Mouse (Mus musculus): ENCODE measurements around the gene Olfr986.
"Not testable (repeated sequence)": the region's sequence is repeated elsewhere in the genome, so short reads cannot be mapped to it uniquely, and the experiment has no call there.

Olfr986 gene

DNA sequence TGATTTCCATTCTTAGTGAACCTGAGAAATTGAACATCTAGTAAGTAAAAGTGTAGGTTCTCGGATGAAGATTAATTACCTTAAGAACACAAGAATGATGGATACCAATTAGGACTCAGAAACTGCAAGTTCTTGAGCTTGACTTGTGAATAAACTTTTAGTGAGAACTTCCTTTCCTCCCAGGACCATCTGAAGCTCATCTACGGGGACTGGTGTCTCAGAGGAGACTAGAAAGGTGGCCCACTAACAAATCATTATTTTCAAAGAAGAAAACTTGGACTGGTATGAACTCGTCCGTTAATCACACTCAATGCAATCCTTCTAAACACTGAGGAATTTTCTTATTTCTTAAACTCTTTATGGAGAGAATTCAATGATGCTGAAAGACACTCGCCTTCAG is at the start of gene Olfr986:
Gene Olfr986 (plus strand): TSS at position 301 of the 400 bp plus-strand sequence.
- in situ Hi-C loops (cut with MboI; ENCODE audit: unreplicated experiment in 2 of 2) = no loop called here

DNA sequence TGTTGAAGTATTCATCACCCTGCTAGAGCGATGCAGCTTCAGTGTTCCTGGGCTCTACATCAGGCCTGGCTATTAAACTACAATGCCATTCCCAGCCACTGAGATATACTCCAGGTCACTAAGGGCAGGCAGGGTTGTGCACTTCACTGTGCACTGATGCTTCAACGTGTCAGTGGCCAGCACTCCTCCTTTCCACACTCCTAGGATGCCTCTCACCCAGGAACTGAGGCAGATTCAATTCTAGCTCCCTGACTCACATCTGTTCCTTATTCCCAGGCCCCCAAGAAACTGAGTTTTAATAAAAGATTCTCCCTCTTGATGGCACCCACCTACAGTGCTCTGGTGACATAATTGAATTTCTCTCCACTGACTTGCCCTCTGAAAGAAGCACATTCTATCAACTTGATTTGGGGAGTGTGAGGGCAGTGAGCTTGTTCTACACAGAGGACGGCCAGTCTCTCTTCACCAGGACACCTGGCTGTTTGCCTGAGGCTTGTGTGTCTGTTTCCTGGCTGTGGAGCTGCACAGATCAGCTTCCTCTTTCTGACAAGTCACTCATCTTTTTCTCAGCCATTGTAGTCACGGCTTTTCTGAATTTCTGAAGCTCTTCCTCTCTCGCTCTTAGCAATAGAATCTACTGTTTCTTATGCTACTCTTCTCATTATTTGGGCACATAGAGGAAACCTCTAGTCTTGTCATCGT is 43.6 kb upstream of the Olfr986 start:
- in situ Hi-C loops (cut with MboI; ENCODE audit: unreplicated experiment in 2 of 2) = no loop called here

DNA sequence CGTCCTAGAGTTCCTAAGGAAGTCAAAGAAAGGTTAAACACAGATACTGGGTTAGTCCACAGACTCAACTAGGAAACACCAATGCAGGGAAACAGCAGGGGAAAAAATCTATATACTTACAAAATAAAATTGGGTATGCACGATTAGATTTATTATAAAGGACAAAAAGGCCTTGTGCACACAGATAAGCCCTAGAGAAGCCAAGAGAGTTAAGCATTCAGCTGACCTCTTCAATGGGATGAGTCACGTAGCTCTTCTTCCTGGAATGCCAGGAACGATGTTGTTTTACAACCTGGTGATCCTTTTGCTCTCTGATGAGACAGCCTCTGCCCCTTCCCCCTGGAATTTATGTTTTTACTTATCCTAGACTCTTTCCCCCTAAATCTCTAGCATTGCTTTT is 41.2 kb upstream of the Olfr986 start:
- in situ Hi-C loops (cut with MboI; ENCODE audit: unreplicated experiment in 2 of 2) = no loop called here

DNA sequence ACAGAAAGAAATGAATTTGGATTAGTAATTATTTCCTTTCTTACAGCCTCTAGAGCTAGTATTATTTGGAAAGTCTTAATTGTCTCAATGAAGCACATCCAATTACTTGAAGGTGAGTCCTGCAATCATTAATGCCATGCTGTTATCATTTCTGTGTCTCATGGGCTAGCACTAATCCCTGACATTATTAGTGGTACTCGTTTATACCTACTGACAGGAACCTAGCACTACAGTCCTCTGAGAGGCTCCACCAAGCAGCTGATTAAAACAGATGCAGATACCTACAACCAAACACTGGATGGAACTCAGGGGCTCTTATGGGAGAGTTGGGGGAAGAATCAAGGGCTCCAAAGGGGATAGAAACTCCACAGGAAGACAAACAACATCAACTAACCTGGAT is 39.2 kb upstream of the Olfr986 start:
- in situ Hi-C loops (cut with MboI; ENCODE audit: unreplicated experiment in 2 of 2) = no loop called here

DNA sequence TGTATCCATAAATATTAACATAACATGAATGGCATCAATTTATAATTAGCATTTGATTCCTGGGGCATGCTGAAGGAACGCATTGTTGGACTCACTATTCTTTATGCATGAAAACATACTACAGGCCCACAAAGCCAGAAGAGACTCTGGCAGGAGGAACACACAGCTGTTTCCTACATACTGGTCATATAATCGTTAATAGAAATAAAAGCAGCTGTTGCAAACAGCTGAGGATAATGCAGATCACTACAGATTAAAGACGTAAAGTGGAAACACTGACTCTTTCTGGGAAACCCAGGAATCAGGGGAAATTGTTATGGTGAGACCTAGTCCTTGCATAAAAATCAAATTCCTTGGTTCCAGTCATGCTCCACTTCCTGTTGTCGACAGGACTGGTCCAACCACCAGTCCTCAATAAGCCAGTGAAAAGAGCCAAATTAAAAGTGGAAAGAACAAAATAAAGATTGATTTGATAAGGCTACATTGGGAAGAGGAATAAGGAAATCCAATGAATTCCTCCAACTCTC is 25.5 kb upstream of the Olfr986 start:
- in situ Hi-C loops (cut with MboI; ENCODE audit: unreplicated experiment in 2 of 2) = no loop called here

DNA sequence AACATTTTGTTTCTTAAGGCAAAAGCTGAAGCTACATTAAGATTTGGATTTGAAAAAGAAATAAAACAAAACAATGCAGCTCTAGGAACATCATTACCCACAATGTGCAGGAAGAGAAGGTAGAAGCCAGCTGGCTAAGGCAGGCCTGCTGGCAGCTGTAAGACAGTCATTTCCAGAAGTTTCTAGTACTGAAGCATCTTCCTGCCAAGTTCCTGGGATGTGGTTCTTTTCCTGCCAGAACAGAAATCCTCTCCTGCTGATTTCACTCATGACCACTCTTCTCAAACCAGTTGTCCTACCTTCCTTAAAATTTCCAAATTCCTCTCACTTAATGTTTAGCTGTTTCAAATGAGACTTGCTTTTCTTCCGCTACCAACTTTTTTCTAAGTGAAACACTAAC is 14.3 kb upstream of the Olfr986 start:
- in situ Hi-C loops (cut with MboI; ENCODE audit: unreplicated experiment in 2 of 2) = no loop called here

DNA sequence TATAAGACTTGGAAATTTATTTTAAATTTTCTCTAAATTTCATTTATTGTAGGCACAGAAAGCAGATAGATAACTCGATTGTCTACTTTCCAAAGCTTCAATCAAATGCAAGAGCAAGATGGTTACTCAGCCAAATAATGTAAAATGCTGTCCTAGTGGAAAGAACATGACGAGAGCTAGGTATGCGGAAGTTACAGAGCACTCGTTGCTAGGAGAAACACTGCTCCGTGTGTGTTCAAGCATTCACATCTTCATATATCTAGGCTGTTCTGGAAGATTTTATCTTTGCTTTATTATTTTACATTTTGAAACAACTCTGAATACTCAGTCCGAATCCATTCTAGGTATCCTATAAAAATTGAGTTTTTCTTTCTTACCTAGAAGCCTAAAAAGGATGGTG is 3.7 kb upstream of the Olfr986 start:
- in situ Hi-C loops (cut with MboI; ENCODE audit: unreplicated experiment in 2 of 2) = no loop called here

DNA sequence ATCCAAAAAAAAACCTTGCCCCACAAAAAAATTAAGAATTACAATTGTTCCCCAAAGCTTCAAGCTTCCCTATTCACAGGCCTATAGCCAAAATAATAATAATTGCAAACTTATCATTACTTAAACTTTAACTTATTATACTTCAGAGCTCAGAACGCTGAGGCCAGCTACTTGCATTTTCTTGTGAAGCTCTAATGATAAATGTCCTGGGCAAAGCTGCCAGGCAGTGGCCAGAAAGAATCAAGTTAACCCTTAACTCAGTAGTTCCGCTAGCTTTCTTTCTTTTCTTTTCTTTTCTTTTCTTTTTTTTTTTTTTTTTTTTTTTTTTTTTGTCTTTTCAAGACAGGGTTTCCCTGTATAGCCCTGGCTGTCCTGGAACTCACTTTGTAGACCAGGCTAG is 4.4 kb downstream of the Olfr986 start:
- in situ Hi-C loops (cut with MboI; ENCODE audit: unreplicated experiment in 2 of 2) = not testable (repeated sequence)

DNA sequence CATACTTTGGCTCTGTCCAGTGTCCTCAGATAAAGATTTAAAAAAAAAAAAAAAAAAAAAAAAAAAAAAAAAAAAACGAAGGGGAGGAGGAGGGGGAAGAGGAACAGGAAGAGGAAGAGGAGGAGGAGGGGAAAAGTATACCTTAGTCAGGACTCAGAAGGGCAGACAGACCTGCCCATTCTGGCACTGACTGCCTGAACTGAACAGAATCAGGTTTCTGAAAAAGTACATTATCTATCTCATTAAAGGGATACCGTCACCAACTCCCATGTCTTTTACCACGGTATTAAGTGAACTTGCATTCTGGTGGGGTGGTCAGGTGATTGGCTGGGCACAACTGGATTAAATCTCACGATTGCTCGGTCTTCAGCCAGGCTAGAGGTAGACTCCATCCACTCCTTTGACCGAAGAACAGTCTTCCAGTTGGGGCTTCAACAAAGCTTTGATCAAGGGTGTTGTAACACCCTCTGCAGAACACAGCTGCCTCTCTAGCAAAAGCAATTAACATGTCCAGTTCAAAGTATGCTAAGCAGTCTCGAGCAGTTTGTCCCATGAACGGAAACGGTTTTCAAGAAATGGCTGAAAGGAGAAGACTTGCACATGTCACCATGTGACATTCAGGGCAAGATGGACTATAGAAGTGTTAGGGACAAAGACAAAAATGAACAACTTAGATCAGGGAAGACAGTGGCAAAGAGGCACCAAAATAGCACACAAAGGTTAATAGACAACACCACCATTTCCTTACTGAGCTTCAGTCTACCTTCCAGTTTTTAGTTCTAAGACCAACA is 10.6 kb downstream of the Olfr986 start:
- in situ Hi-C loops (cut with MboI; ENCODE audit: unreplicated experiment in 2 of 2) = loop anchor here (5.0 to 10.0 kb wide), 2 partner anchors 486 to 494 kb away; partner anchors contain the start of gene Olfr149 (in 1 of the 2)

DNA sequence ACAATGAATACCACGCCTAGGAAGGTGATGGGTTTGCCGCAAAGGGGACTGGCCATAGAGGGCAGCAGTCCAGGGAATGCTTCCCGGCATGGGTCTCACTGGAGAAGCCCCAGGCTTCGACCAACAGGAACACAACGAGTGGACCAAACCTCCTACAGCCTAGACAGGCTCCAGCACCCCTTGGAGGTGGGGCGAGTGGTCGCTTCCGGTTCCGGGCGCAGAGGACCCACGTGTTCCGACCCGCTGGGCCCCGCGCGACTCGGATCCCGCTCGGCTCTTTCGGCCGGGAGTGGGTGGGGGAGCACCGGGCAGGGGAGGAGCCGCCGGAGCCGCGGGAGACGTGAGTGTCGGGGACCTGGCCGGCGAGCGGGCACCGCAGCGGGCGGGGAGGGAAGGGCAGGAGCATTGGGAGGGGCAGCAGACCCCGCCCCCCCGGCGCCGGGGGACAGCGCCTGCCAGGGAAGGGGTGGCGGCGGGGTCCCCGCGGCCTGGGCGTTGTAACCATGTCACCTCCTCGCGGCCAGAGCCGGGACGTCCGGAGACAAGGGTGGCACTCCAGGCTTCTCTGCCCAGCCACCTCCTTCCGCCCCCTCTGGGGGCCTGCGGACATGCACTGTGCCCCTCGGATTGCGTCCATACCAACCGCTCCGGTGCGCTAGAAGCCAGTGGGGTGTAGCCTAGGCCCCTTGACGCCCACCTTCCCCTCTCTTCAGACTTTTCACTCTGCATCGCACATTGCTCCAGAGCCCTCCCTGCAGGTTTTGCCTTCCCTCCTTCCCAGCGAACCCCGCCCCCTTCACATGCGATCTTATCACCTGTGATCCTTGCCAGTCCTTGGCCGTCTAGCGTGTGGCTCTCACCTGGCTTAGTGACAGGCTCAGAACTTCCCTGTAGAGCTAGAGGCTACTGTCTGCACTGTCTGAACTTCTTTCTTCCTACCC is 11.6 kb downstream of the Olfr986 start, which contains the start of gene Zfp202:
Gene Zfp202 (plus strand): TSS at position 219 of the 941 bp plus-strand sequence.
- in situ Hi-C loops (cut with MboI; ENCODE audit: unreplicated experiment in 2 of 2) = loop anchor here (5.0 to 10.0 kb wide), 2 partner anchors 488 to 495 kb away; partner anchors contain the start of gene Olfr149 (in 1 of the 2)

DNA sequence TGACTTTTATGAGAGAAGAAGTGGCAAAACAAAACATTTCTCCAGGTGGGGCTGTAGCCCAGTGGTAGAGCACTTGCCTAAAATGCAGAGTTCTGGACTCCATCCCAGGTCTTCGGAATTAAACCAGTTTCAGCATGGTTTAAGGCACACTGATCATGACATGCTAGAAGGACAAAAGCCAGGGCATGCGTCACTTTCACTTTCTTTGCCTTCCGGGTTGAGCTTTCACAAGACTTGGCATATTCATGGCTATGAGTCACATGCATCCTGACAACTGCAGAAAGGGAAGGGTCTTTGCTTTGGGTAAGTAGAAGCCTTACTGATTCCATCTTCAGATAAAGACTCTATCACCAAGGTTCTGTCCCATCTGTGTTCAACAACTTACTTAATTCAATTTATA is 15.3 kb downstream of the Olfr986 start:
- in situ Hi-C loops (cut with MboI; ENCODE audit: unreplicated experiment in 2 of 2) = loop anchor here in 1 of 2 experiments (10.0 kb wide), 1 partner anchor 491 kb away; the partner anchor contains the start of gene Olfr149

DNA sequence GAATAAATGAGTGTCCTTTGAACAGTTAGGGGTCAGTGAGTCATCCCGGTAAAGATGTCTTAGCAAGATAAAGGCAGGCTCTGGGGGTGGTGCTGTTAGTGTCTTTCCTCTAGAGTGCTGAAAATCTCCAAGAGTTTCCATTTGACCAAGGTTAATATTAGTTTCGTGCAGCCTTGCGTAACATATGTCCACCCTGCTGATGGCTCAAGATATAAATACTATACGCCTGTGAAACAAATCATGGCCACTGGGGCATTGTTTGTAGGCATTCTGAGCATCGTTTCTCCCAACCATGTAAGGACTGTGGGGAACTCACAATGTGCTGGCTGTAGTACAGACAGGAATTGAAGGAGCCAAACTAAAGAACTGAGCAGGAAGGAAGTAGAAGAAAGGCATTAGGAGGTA is 25.8 kb downstream of the Olfr986 start:
- in situ Hi-C loops (cut with MboI; ENCODE audit: unreplicated experiment in 2 of 2) = no loop called here

DNA sequence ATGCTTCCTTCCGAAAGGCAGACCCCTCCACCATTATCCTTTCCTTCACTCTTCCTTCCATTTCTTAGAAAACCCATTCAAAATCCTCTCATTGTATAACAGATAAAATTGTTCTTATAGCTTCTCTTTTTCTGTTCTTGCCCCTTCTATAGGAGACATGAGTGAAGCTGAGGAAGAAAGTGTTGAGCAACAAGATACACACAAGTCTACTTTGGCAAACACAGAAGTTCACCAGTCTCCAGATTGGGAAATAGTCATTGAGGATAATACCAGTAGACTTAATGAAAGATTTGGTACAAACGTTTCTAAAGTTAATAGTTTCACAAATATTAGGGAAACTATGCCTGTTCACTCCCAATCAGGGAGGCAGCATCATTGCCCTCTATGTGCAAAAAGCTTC is 30.0 kb downstream of the Olfr986 start:
- in situ Hi-C loops (cut with MboI; ENCODE audit: unreplicated experiment in 2 of 2) = no loop called here

DNA sequence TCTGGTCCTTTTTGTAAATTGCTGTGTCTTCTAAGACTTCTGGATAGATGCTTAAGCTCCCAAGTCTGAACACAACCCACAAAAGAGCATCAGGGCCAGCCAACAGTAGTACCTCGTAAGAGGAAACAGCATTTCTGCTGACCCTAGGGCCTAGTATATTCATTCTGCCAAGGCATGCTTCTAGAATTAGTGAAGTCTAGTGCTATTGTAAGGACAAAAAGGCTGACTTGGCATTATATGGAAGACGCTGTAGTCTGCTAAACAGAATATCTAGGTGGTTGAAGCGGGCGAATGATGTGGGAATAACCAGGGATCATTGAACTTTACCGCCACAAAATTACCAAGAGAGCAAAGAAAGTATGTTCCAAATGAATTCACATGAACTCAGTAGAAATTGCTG is 33.3 kb downstream of the Olfr986 start:
- in situ Hi-C loops (cut with MboI; ENCODE audit: unreplicated experiment in 2 of 2) = no loop called here

DNA sequence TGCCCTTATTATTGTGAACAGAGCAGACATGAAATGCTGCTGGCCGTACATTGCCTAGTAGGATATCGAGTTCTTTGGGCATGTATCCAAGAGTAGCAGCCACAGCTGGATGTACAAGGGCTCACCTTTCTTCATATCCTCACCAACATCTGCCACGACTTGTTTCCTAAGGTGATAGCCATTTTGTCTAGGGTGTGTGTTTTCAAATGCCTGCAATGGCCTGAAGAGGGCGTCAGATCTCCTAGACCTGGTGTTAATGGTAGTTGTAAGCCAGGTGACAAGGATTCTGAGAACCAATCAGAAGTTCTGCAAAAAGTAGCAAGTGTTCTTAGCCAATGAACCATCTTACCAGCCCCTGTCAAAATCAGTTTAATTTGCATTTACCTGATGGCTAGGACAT is 35.9 kb downstream of the Olfr986 start:
- in situ Hi-C loops (cut with MboI; ENCODE audit: unreplicated experiment in 2 of 2) = no loop called here

DNA sequence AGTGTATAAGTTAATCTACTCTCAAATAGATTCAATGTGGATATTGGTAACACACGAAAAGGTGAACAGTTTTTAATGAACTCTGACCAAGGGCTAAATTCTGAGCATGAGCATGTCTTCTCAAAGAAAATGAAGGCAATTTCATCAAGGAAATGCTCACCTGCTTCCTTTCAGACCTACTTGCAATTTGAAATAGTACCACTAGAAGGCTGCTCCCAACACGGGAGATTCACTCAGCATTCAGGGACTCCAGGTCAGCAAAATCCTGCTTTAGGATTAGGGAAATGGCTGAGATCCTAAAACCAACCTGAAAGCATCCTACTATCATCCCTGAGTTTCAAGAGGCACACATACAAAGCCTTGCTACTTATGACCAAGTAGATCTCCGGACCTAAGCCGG is 43.6 kb downstream of the Olfr986 start:
- in situ Hi-C loops (cut with MboI; ENCODE audit: unreplicated experiment in 2 of 2) = loop anchor here in 1 of 2 experiments (10.0 kb wide), 1 partner anchor 709 kb away; the partner anchor contains the start of gene Olfr957

DNA sequence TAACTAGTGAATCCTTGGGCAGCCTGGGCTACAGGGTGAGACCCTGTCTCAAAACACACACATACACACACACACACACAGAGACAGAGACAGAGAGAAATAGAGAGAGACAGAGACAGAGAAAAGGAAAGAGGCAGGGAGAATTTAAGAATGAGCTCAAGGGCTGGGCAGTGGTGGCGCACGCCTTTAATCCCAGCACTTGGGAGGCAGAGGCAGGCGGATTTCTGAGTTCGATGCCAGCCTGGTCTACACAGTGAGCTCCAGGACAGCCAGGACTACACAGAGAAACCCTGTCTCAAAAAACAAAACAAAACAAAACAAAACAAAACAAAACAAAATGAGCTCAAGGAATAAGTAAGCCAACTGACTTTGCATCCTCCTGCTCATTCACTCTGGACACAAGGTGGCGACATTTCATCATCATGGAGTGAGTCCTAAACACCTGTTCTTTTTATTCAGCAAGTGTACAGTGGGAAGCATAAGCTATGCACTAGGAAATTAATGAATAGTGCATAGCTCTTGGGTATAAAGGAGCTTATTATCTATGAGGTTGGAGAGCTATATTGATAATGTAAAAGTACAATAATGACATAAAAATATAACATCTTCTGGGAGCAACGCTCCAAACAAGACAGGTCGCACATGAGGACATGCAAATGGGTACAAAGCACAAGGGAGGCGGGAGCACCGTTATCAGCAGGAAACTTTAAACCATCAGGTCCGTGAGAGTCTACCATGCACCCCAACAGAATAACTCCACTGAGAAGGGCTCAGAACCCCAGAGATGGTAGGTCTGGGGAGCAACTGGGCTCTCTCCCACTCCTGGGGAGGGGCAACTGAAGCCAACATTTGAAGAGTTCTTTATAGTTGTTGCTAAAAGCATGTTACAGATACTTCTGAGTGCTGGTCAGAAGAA is 47.4 kb downstream of the Olfr986 start:
- in situ Hi-C loops (cut with MboI; ENCODE audit: unreplicated experiment in 2 of 2) = loop anchor here in 1 of 2 experiments (5.0 to 25.0 kb wide), 3 partner anchors 99 to 713 kb away; partner anchors contain the start of gene Olfr957

DNA sequence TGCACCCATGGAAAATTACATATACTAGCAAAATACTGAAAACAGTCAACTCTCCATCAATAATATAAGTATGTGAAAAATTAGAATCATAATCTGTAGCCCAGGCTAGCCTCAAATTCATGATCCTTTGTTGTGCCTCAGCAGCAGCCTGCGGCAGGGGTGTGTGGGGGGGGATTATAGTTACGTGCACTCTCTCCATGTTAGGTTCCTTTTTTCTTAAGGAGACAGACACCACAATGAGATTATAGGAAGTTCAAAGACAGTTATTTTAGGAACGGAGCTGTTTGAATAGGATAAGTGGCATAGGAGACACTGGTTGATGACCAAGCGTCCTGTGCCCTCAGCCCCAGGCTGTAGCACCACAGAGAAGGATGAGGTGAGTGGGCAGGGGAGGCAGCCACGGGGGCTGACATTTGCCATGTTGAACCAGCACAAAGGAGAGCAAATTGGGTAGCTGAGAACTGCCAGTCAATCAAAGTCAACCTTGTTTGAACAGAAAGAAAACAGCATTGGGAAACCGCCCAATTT is 48.1 kb downstream of the Olfr986 start:
- in situ Hi-C loops (cut with MboI; ENCODE audit: unreplicated experiment in 2 of 2) = loop anchor here in 1 of 2 experiments (5.0 to 25.0 kb wide), 3 partner anchors 98 to 714 kb away; partner anchors contain the start of gene Olfr957

DNA sequence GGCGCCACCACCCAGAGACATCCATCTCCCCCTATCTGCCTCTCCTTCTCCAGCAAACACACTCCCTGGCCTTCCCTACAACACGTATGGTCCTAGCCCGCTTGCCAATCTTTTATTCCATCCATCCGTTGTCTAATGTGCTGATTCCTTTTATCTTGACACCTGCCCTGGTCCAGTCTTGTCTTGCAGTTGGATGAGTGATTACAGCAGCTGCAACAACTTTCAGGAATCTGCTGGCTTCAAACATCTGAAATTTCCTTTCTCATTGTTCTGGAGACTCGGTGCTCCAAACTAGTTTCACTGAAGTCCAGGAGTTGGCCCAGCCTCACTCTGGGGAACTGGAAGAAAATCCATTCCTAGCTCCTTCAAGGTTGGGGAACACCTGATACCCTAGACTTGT is 48.8 kb downstream of the Olfr986 start:
- in situ Hi-C loops (cut with MboI; ENCODE audit: unreplicated experiment in 2 of 2) = loop anchor here in 1 of 2 experiments (5.0 to 25.0 kb wide), 3 partner anchors 98 to 715 kb away; partner anchors contain the start of gene Olfr957

All from v-Abl transformed pro-B cells (cell line).